Mouse (Mus musculus): ENCODE results near the gene Krtap10-10. TPM values are rescaled to one million over a fixed set of nuclear protein-coding genes. Genes with fewer than 3 reads are reported as not detected.

Gene Krtap10-10
- polyA plus RNA-seq (2012; ENCODE audit: low replicate concordance): not detected in 2 replicates

GRCm38 (mm10) chr10:77835647-77836046 is at the start of gene Krtap10-10:
Gene Krtap10-10 (plus strand): TSS chr10:77835947.

GRCm38 (mm10) chr10:77787876-77788275 is 47.9 kb upstream of the Krtap10-10 start, which contains the start of gene Gm7137:
Gene Gm7137 (minus strand): TSS chr10:77788200.

GRCm38 (mm10) chr10:77794976-77795375 is 40.8 kb upstream of the Krtap10-10 start, which contains the start of gene Gm9639:
Gene Gm9639 (minus strand): TSS chr10:77795076.

GRCm38 (mm10) chr10:77798921-77799508 is 36.7 kb upstream of the Krtap10-10 start, which contains the start of gene Gm19668:
Gene Gm19668 (minus strand): TSS chr10:77799133.

GRCm38 (mm10) chr10:77811743-77812142 is 24.0 kb upstream of the Krtap10-10 start, which contains the start of gene Gm9507:
Gene Gm9507 (minus strand): TSS chr10:77811843.

GRCm38 (mm10) chr10:77814382-77814781 is 21.4 kb upstream of the Krtap10-10 start, which contains the start of gene Gm2696:
Gene Gm2696 (plus strand): TSS chr10:77814682.

GRCm38 (mm10) chr10:77826951-77827350 is 8.8 kb upstream of the Krtap10-10 start, which contains the start of gene Krtap10-4:
Gene Krtap10-4 (minus strand): TSS chr10:77827095.

GRCm38 (mm10) chr10:77846503-77846902 is 10.8 kb downstream of the Krtap10-10 start, which contains the start of gene Gm36176:
Gene Gm36176 (plus strand): TSS chr10:77846803.

GRCm38 (mm10) chr10:77852559-77852958 is 16.8 kb downstream of the Krtap10-10 start, which contains the start of gene Gm10318:
Gene Gm10318 (plus strand): TSS chr10:77852859.

GRCm38 (mm10) chr10:77861675-77862074 is 25.9 kb downstream of the Krtap10-10 start, which contains the start of gene Gm3285:
Gene Gm3285 (plus strand): TSS chr10:77861975.

Other genes starting within 250 kb of the Krtap10-10 start
- 36.3 and 57.5 TPM in 2 replicates for gene Sumo3, start 229.8 kb upstream of the Krtap10-10 start, polyA plus RNA-seq (2012; ENCODE audit: low replicate concordance)
- gene Gm49325, start 229.8 kb upstream of the Krtap10-10 start, polyA plus RNA-seq (2012; ENCODE audit: low replicate concordance): not detected in 2 replicates
- 15.4 and 47.2 TPM in 2 replicates for gene Ube2g2, start 213.7 kb upstream of the Krtap10-10 start, polyA plus RNA-seq (2012; ENCODE audit: low replicate concordance)
- gene Tspear, start 149.4 kb upstream of the Krtap10-10 start, polyA plus RNA-seq (2012; ENCODE audit: low replicate concordance): 0.10 and 0.16 TPM in 2 replicates
- not detected in 2 replicates for gene Gm19402, start 145.2 kb upstream of the Krtap10-10 start, polyA plus RNA-seq (2012; ENCODE audit: low replicate concordance)
- not detected in 2 replicates for gene Gm9508, start 138.7 kb upstream of the Krtap10-10 start, polyA plus RNA-seq (2012; ENCODE audit: low replicate concordance)
- gene Gm10272, start 129.3 kb upstream of the Krtap10-10 start, polyA plus RNA-seq (2012; ENCODE audit: low replicate concordance): not detected in 2 replicates
- not detected in 2 replicates for gene Gm10024, start 124.5 kb upstream of the Krtap10-10 start, polyA plus RNA-seq (2012; ENCODE audit: low replicate concordance)
- gene Gm10142, start 120.1 kb upstream of the Krtap10-10 start, polyA plus RNA-seq (2012; ENCODE audit: low replicate concordance): not detected in 2 replicates
- gene Krtap12-1, start 115.3 kb upstream of the Krtap10-10 start, polyA plus RNA-seq (2012; ENCODE audit: low replicate concordance): not detected in 2 replicates
- gene Gm10100, start 109.5 kb upstream of the Krtap10-10 start, polyA plus RNA-seq (2012; ENCODE audit: low replicate concordance): not detected in 2 replicates
- gene Gm18596, start 93.3 kb upstream of the Krtap10-10 start, polyA plus RNA-seq (2012; ENCODE audit: low replicate concordance): 0.22 TPM in 1 of 2 replicates, not detected in the other
- not detected in 2 replicates for gene Gm9736, start 84.6 kb upstream of the Krtap10-10 start, polyA plus RNA-seq (2012; ENCODE audit: low replicate concordance)
- not detected in 2 replicates for gene Gm3233, start 76.3 kb upstream of the Krtap10-10 start, polyA plus RNA-seq (2012; ENCODE audit: low replicate concordance)
- 0.28 TPM in 1 of 2 replicates, not detected in the other for gene Gm3238, start 64.6 kb upstream of the Krtap10-10 start, polyA plus RNA-seq (2012; ENCODE audit: low replicate concordance)
- not detected in 2 replicates for gene Gm7138, start 59.0 kb upstream of the Krtap10-10 start, polyA plus RNA-seq (2012; ENCODE audit: low replicate concordance)
- not detected in 2 replicates for gene Gm3250, start 53.4 kb upstream of the Krtap10-10 start, polyA plus RNA-seq (2012; ENCODE audit: low replicate concordance)
- gene Gm7137, start 47.7 kb upstream of the Krtap10-10 start, polyA plus RNA-seq (2012; ENCODE audit: low replicate concordance): not detected in 2 replicates
- gene Gm9639, start 40.9 kb upstream of the Krtap10-10 start, polyA plus RNA-seq (2012; ENCODE audit: low replicate concordance): not detected in 2 replicates
- gene Gm19668, start 36.8 kb upstream of the Krtap10-10 start, polyA plus RNA-seq (2012; ENCODE audit: low replicate concordance): not detected in 2 replicates
- not detected in 2 replicates for gene Gm9507, start 24.1 kb upstream of the Krtap10-10 start, polyA plus RNA-seq (2012; ENCODE audit: low replicate concordance)
- not detected in 2 replicates for gene Gm2696, start 21.3 kb upstream of the Krtap10-10 start, polyA plus RNA-seq (2012; ENCODE audit: low replicate concordance)
- gene Krtap10-4, start 8.9 kb upstream of the Krtap10-10 start, polyA plus RNA-seq (2012; ENCODE audit: low replicate concordance): not detected in 2 replicates
- not detected in 2 replicates for gene Gm36176, start 10.9 kb downstream of the Krtap10-10 start, polyA plus RNA-seq (2012; ENCODE audit: low replicate concordance)
- not detected in 2 replicates for gene Gm10318, start 16.9 kb downstream of the Krtap10-10 start, polyA plus RNA-seq (2012; ENCODE audit: low replicate concordance)
- gene Gm3285, start 26.0 kb downstream of the Krtap10-10 start, polyA plus RNA-seq (2012; ENCODE audit: low replicate concordance): not detected in 2 replicates
- gene Lrrc3, start 66.6 kb downstream of the Krtap10-10 start, polyA plus RNA-seq (2012; ENCODE audit: low replicate concordance): 0.09 and 0.15 TPM in 2 replicates
- 2.6 and 5.5 TPM in 2 replicates for gene Trpm2, start 134.6 kb downstream of the Krtap10-10 start, polyA plus RNA-seq (2012; ENCODE audit: low replicate concordance)
- 16.9 and 22.6 TPM in 2 replicates for gene 1810043G02Rik, start 142.6 kb downstream of the Krtap10-10 start, polyA plus RNA-seq (2012; ENCODE audit: low replicate concordance)
- 84.1 and 114 TPM in 2 replicates for gene Pfkl, start 174.1 kb downstream of the Krtap10-10 start, polyA plus RNA-seq (2012; ENCODE audit: low replicate concordance)
- 0.14 TPM in 1 of 2 replicates, not detected in the other for gene Dnmt3l, start 206.0 kb downstream of the Krtap10-10 start, polyA plus RNA-seq (2012; ENCODE audit: low replicate concordance)
- 1.5 and 1.6 TPM in 2 replicates for gene Aire, start 207.7 kb downstream of the Krtap10-10 start, polyA plus RNA-seq (2012; ENCODE audit: low replicate concordance)
- gene Icosl, start 233.4 kb downstream of the Krtap10-10 start, polyA plus RNA-seq (2012; ENCODE audit: low replicate concordance): 2.5 and 30.0 TPM in 2 replicates